Mouse (Mus musculus): ENCODE measurements around the gene Stard9.

Gene Stard9

DNA sequence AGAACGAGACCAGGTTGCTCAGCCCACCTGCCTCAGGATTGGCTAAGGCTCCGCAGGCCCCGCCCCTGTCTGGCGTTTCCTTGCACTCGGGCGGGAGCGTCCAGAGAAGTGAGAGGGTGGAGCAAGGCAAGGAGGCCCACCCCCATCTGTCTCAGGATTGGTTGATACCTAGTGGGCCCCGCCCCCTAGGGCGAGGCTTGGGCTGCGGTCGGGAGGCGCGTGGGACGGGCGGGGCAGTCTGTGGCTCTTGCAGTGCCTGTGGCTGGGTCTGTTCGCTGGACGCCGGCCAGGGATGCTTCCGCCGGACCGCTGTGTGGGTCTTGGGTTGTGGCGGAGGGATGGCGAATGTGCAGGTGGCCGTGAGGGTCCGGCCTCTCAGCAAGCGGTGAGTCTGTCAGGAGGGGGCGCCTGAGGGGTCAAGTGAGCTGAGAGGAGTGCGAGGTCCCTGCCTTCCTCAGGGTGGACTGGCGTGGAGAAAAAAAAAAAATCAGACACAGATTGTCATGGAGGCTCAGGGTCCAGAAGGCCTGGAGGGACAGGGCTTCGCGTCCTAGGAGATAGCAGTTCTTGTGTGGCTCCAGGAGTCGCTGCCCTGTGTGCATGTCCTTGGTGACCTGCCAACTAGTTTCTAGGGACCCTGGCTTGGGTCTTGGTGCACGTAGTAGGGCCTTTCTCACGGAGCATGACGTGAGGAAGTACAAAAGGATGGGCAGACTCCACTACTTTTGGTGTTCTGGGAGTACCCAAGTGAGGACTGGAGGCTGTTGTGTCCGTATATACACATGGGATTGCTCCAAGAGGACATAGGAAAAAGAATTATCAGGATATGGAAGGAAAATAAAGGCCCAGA lies at the start of gene Stard9:
Stard9 (plus strand) TSS at position 236 of the 850 bp plus-strand sequence.
- ATAC-seq (ENCODE audit: low TSS enrichment), result peak; percentile 99

DNA sequence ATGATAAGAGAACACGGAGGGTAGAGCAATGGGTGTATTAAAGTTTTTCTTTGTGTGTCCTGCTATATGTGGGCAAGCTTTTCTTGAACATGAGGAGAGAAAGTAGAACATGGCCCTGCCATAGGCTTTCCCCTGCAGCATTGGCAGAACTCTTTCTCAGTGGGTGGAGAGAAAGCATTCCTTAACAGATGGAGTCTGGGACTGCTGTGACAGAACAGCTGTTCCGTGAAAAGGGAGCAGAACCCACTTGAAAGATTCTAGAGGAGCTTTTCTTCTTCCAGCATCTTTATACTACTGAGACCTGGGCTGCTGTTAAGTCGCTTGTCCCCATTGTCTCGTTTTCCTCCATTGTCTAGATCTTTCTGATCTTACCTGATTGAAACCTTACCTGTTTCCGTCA lies 39.2 kb upstream of the Stard9 start:
- ATAC-seq (ENCODE audit: low TSS enrichment), result peak; percentile 93

DNA sequence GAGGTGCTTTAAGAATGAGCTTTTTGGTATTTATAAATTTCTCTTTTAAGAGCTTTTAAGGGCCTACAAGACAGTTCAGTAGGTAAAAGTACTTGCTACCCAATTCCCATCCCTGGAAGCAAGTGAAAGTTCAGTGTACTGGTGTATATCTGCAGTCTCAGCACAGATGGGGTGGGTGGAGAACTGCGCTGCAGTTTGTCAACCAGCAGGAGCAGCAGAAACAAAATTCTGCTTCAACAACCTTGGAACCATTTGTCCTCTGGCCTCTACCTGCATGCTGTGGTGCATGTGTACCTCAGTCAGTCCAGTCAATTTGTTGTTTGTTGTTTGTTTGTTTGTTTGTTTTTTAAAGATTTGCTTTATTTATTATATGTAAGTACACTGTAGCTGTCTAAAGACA lies 36.7 kb upstream of the Stard9 start:
- ATAC-seq (ENCODE audit: low TSS enrichment), result no peak

- peak; percentile 80 for ATAC-seq (ENCODE audit: low TSS enrichment)
Measured at GRCm38 (mm10) chr2:120597734-120598133, 31.2 kb upstream of the Stard9 start.

DNA sequence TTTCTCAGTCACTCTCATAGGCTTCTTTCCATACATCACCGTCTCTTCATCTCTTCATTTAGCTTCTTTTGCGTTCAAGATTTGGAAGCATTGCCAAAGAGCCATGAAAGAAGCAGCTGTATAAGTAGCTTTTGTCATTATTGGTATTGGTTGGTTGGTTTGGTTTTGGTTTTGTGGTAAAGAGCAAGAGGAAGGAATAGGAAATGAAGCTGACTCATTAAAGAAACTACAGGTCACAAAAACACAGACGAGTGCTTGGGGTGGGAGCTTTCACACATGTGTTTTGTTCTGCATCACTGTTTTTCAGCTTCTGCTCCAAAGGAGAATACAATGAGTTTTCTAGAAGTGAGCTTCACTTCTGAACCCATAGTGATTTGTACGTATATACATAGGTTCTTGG lies 29.4 kb upstream of the Stard9 start:
- no peak for ATAC-seq (ENCODE audit: low TSS enrichment)

DNA sequence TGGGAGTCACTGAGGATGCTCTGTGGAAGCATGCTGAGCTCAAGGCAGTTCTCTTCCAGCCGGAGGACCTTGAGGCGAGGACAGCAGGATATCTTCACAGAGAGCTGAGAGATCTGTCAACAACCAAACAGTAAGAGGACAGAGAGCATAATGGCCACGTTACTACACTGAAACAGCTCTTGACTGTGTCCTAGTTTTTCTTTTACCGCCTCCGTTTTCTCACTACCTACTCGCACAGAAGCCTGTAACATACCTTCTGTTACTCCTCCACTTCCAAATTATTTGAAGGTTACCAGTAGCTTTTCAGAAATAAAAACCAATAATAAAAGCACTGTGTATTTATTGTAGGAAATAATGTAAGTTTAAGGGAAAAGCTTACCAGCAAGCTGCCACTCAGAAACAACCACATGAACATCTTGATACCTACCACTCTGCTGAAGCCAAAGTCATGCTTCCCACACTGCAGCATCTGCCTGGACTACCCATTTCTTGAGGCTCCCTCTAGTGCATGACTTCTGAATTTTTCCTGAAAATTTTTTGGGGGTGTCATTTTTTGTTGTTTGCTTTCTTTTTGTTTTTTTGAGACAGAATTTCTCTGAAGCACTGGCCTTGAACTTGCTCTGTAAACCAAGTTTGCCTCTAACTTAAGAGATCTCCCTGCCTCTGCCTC lies 22.8 kb upstream of the Stard9 start:
- peak; percentile 70 for ATAC-seq (ENCODE audit: low TSS enrichment)

GRCm38 (mm10) chr2:120608830-120609723 lies 19.8 kb upstream of the Stard9 start, which contains the start of the genes Haus2 and Lrrc57:
Haus2 (plus strand) TSS chr2:120609383.
Lrrc57 (minus strand) TSS chr2:120609520.
- peak; percentile 88 for ATAC-seq (ENCODE audit: low TSS enrichment)

GRCm38 (mm10) chr2:120616279-120617163 lies 12.4 kb upstream of the Stard9 start:
- no peak for ATAC-seq (ENCODE audit: low TSS enrichment)

- no peak for ATAC-seq (ENCODE audit: low TSS enrichment)
Measured at GRCm38 (mm10) chr2:120619538-120619937, 9.4 kb upstream of the Stard9 start.

- no peak for ATAC-seq (ENCODE audit: low TSS enrichment)
Measured at GRCm38 (mm10) chr2:120622920-120623319, 6.0 kb upstream of the Stard9 start.

- peak; percentile 10; the same call in 1 of the 2 replicates for ATAC-seq (ENCODE audit: low TSS enrichment)
Measured at GRCm38 (mm10) chr2:120628076-120628865, 650 bp upstream of the Stard9 start.

DNA sequence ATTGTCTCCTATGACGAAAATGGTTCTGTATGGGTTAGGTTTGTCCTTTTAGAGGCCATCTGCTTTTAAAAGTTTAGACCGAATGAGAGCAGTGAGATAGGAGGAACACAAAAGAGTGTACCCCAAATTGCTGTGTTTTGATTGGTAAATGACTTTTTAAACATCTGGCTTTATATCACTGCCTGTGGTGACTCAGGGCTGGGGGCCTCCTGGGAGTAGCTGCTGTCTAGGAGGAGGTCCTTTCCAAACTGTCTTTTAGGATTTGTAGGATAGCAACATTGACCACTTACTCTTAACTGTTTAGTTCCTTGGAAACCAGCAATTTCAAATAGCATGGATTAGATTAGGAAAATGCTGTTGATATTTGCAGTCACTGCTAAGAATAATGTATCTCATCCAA lies 1.3 kb downstream of the Stard9 start:
- ATAC-seq (ENCODE audit: low TSS enrichment), result no peak

GRCm38 (mm10) chr2:120630655-120631054 lies 1.7 kb downstream of the Stard9 start:
- ATAC-seq (ENCODE audit: low TSS enrichment), result no peak

GRCm38 (mm10) chr2:120631521-120631920 lies 2.6 kb downstream of the Stard9 start:
- ATAC-seq (ENCODE audit: low TSS enrichment), result no peak

GRCm38 (mm10) chr2:120631957-120632356 lies 3.0 kb downstream of the Stard9 start:
- ATAC-seq (ENCODE audit: low TSS enrichment), result no peak

- ATAC-seq (ENCODE audit: low TSS enrichment), result no peak
Measured at GRCm38 (mm10) chr2:120640835-120641234, 11.9 kb downstream of the Stard9 start.

DNA sequence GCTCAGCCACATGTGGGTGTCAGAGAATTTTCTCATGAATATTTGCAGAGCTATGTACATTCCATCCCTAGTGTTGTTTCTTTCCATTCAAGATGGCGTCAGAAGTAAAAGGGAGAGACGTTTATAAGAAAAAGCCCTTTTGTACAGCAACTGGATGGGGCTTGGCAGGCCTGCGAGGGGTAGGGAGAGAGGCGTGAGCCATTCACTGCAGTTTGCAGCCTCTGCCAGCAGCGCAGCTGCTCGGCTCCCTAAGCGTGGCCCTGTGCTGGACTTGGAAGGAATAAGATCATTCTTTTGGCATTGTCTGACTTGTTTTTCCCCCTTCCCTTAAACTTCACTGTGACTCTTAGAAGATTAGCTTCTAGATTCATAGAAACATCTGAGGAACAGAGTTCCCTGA lies 14.9 kb downstream of the Stard9 start:
- no peak for ATAC-seq (ENCODE audit: low TSS enrichment)

DNA sequence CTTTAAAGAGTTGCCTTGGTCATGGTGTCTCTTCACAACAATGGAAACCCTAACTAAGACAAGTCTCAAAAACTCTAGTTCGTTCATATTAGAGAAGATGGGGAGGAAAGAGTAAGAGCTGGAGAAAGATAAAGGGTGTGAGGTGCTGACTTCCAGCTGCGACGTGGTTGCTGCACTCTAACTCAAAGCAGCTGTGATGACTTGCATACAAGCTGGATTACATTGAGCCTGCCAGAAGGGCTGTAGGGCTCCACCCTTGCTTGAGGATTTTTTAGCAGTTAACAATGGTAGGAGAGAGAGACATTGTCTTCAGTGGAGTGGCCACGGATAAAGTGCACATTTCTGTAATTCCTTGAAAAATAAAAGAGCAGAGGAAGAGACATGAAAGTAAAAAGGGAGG lies 17.9 kb downstream of the Stard9 start:
- no peak for ATAC-seq (ENCODE audit: low TSS enrichment)

GRCm38 (mm10) chr2:120652256-120652924 lies 23.5 kb downstream of the Stard9 start:
- peak; percentile 89 for ATAC-seq (ENCODE audit: low TSS enrichment)

DNA sequence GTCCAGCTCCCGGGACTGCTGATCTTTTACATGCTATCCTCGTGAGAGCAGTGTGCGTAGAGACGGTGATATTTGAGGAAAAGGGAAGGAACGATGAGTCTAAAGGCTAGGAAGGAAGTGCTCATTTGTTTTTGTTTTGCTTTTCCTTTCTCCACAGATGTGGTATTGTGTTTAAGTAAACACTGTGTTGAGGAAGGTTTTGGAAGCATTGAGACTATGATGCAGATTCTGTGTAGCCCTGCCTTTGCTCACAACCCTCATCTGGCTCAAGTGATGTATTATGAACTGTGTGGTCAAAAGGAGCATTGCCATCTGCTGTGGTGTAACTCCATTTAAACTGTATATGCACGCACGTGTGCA lies 24.0 kb downstream of the Stard9 start:
- ATAC-seq (ENCODE audit: low TSS enrichment), result no peak
